Mouse (Mus musculus): ENCODE measurements at regions not wholly inside any gene's neighbourhood (a gene's known extent, or its start where the extent isn't known, plus 50 kb on each side); places are given as distances from the start of the nearest gene placed in this dataset.

- TF ChIP-seq CTCF (IDR thresholded peaks at IDR 0.05; ENCODE audit: borderline replicate concordance, control insufficient read depth, extremely low read depth, insufficient read depth, low read length, poor library complexity): no peak
- TF ChIP-seq POLR2A (IDR thresholded peaks at IDR 0.05; ENCODE audit: control insufficient read depth, extremely low read depth, insufficient read depth, low read length, poor library complexity): no peak
Observed at GRCm38 (mm10) chr7:115373781-115374533, 630.5 kb downstream of the Insc start.
